ENCODE assay signal across 22 mouse cellular contexts in the genomic region with DNA sequence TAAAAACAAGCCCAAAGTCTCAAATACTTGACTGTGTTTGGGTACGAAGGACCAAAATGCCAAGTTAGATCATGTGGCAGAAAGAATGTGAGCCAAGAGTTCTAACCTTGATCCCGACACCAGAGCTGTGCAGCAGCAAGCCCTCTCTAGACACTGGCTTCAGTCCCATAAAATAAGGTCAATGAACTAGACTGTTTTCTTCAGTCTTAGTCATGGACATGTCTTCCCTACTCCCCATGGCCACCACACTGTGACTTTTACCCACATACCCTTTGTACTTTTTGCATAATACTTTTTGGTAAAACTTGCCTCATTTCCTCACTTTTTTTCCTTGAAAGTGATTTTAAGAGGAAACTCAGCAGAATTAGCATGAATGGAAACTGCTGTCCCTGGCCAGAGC.
"Had no signal": no experiment of that assay in that cellular context is flagged by ENCODE, and none has a peak within 500 bp of the region (broad histone marks: within the 10 kb centered on the region; RNA-seq: fewer than 3 reads in every experiment).

No protein-coding gene starts in this region.

- DNase-seq: kidney, postnatal 25 days; layer of hippocampus, adult 9-11 months; liver; liver, embryonic 13.5 days; lung, embryonic 14.5 days; right cerebral cortex, adult 18-20 months; right cerebral cortex, postnatal 14 days; right cerebral cortex, postnatal 4 days; thymus, adult 2 months; thymus, postnatal 14 days; thymus, postnatal 4 days had no signal

- H3K36me3 ChIP-seq: limb, embryonic 10.5 days; limb, embryonic 13.5 days; liver, embryonic 13.5 days; midbrain, embryonic 12.5 days; midbrain, embryonic 15.5 days; neural tube, embryonic 12.5 days; neural tube, embryonic 15.5 days had no signal

- H3K4me2 ChIP-seq: limb, embryonic 13.5 days; liver, embryonic 13.5 days; lung, embryonic 14.5 days; midbrain, embryonic 12.5 days; midbrain, embryonic 15.5 days; neural tube, embryonic 12.5 days; neural tube, embryonic 15.5 days had no signal

- ATAC-seq: lung, postnatal 0 days; midbrain, embryonic 15.5 days had no signal

- H3K4me3 ChIP-seq: layer of hippocampus, adult 2 months; limb, embryonic 10.5 days; limb, embryonic 13.5 days; liver, embryonic 13.5 days; midbrain, embryonic 12.5 days; midbrain, embryonic 15.5 days; neural tube, embryonic 12.5 days; neural tube, embryonic 15.5 days had no signal

- H3K27me3 ChIP-seq: limb, embryonic 13.5 days; liver, embryonic 13.5 days; midbrain, embryonic 12.5 days; midbrain, embryonic 15.5 days; neural tube, embryonic 12.5 days; neural tube, embryonic 15.5 days had no signal

- H3K27ac ChIP-seq: kidney, postnatal 0 days; layer of hippocampus, adult 2 months; limb, embryonic 10.5 days; limb, embryonic 13.5 days; liver, embryonic 13.5 days; macrophage; midbrain, embryonic 12.5 days; midbrain, embryonic 15.5 days; neural tube, embryonic 12.5 days; neural tube, embryonic 15.5 days; stomach, postnatal 0 days had no signal

- H3K9ac ChIP-seq: limb, embryonic 13.5 days; liver, embryonic 13.5 days; lung, embryonic 14.5 days; midbrain, embryonic 12.5 days; midbrain, embryonic 15.5 days; neural tube, embryonic 12.5 days; neural tube, embryonic 15.5 days had no signal

- H3K9me3 ChIP-seq: limb, embryonic 10.5 days; limb, embryonic 13.5 days; liver, embryonic 13.5 days; midbrain, embryonic 12.5 days; midbrain, embryonic 15.5 days; neural tube, embryonic 12.5 days; neural tube, embryonic 15.5 days had no signal

- H3K4me1 ChIP-seq: limb, embryonic 10.5 days; liver, embryonic 13.5 days; midbrain, embryonic 12.5 days; midbrain, embryonic 15.5 days; neural tube, embryonic 12.5 days; neural tube, embryonic 15.5 days had no signal
